Mouse (Mus musculus): ENCODE measurements around the gene Nle1. TPM values are rescaled to one million over a fixed set of nuclear protein-coding genes. Genes with fewer than 3 reads are reported as not detected.
"Not testable (repeated sequence)": the region's sequence is repeated elsewhere in the genome, so short reads cannot be mapped to it uniquely, and the experiment has no call there.

Nle1 gene
- total RNA-seq, 1 experiment from 2014 or later, result 10.7 TPM

DNA sequence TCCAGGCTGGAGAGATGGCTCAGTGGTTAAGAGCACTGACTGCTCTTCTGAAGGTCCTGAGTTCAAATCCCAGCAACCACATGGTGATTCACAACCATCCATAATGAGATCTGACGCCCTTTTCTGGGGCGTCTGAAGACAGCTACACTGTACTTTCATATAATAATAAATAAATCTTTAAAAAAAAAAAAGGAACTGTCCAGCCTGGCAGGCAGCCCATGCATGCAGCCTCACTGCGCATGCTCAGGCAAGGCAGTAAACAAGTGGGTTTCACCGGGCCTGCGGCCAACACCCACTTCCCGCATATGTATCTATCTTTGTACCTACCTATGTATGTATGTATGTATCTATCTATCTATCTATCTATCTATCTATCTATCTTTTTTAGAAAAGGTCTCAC lies 15.7 kb upstream of the Nle1 start:
- ATAC-seq (ENCODE audit: extremely low read depth, insufficient number of reproducible peaks, low FRiP score, poor library complexity, severe bottlenecking), result not testable (repeated sequence)

GRCm38 (mm10) chr11:82921691-82922090 lies 13.5 kb upstream of the Nle1 start:
- no peak for ATAC-seq (ENCODE audit: extremely low read depth, insufficient number of reproducible peaks, low FRiP score, poor library complexity, severe bottlenecking)

DNA sequence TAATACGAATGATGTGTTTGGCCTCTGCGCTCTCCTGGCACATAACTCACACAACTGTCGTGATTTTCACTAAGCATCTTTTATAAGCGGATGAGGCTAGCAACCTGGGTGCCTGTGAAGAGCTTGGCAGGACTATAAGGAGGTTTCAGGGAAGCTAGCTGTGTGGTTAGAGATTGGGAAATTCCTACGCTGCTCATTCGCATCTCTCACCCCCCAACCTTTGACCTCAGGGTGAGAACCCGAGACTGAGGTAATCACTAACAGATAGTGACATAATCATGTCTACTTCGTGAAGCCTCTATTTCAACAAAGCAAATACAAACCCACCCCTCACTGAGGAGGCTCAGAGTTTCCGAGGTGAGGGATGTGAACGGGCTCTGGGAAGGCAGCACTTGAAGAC lies 12.6 kb upstream of the Nle1 start:
- no peak for ATAC-seq (ENCODE audit: extremely low read depth, insufficient number of reproducible peaks, low FRiP score, poor library complexity, severe bottlenecking)

DNA sequence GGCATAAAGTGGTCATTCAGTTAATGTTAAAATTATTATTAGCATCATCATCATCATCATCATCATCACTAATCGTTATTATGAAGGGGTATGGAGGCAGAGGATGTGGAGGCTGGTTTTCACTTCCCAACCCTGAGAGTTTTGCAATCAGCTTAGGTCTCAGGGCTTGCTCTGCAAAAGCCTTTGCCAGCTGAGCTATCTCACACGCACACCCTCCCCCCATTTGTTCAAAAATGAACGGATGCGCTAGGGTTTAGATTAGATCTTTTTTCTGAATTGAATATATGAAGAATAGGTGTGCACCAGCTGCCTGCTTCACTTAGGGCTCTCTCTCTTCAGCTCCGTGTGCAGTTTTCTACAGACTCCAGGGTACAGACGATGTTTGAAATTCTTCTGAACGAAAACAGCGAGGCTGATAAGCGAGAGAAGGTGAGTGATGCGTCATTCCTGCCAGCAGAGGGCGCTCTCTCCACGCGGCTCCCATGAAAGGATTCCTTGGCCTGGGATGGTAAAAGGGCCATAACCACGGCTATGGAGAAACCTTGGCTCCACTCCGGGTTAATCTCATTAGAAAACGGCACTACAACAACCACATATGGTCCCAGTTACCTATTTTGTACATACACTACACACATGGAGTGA lies 6.6 kb upstream of the Nle1 start:
- ATAC-seq (ENCODE audit: extremely low read depth, insufficient number of reproducible peaks, low FRiP score, poor library complexity, severe bottlenecking), result peak; percentile 80

GRCm38 (mm10) chr11:82910679-82911389 lies 2.6 kb upstream of the Nle1 start:
- no peak for ATAC-seq (ENCODE audit: extremely low read depth, insufficient number of reproducible peaks, low FRiP score, poor library complexity, severe bottlenecking)

DNA sequence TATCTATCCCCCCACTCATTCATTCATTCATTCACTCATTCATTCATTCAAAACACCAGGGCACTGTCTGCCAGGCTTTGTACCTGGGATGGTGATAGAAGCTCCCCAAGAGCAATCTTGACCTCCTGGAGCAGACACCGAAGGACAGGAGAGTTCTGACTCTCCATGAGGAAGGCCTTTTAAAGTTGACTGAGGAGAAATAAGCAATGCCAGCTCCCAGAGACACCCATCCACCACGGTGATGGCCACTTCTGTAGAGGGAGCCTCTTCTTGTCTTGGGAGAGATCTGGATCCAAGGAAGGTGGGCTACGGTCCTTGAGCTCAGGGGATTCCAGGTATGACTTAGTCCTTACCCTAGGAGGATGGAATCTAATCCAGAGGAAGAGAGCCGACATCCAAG lies 2.0 kb upstream of the Nle1 start, which contains the start of gene Unc45b:
Gene Unc45b (plus strand): TSS at position 301 of the 400 bp plus-strand sequence.
- no peak for ATAC-seq (ENCODE audit: extremely low read depth, insufficient number of reproducible peaks, low FRiP score, poor library complexity, severe bottlenecking)

GRCm38 (mm10) chr11:82908608-82908989 lies 388 bp upstream of the Nle1 start:
- no peak for ATAC-seq (ENCODE audit: extremely low read depth, insufficient number of reproducible peaks, low FRiP score, poor library complexity, severe bottlenecking)

- no peak for ATAC-seq (ENCODE audit: extremely low read depth, insufficient number of reproducible peaks, low FRiP score, poor library complexity, severe bottlenecking)
These were observed 2.4 kb downstream of the Nle1 start for GRCm38 (mm10) chr11:82905816-82906215.

GRCm38 (mm10) chr11:82904952-82905351 lies 3.3 kb downstream of the Nle1 start:
- ATAC-seq (ENCODE audit: extremely low read depth, insufficient number of reproducible peaks, low FRiP score, poor library complexity, severe bottlenecking), result no peak

GRCm38 (mm10) chr11:82901606-82902310 lies 6.5 kb downstream of the Nle1 start:
- no peak for ATAC-seq (ENCODE audit: extremely low read depth, insufficient number of reproducible peaks, low FRiP score, poor library complexity, severe bottlenecking)

DNA sequence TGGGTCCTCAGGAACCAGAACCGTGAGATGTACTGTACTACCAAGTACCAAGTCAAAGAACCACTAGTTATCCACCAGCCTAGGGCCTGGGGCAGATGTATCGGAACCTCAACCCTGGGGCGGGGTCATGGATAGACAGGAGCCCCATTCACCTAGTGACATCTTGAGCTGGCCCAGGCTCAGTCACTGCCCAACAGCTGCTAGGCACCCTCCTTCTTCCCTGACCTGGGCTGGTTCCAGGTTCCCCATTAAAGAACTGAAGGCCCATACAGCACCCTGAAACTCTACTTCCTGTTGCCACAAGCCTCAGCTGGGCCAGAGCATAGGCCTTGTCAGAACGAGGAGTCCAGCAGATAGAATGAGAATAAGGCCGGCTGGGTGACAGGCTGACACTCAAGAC lies 8.5 kb downstream of the Nle1 start:
- no peak for ATAC-seq (ENCODE audit: extremely low read depth, insufficient number of reproducible peaks, low FRiP score, poor library complexity, severe bottlenecking)

DNA sequence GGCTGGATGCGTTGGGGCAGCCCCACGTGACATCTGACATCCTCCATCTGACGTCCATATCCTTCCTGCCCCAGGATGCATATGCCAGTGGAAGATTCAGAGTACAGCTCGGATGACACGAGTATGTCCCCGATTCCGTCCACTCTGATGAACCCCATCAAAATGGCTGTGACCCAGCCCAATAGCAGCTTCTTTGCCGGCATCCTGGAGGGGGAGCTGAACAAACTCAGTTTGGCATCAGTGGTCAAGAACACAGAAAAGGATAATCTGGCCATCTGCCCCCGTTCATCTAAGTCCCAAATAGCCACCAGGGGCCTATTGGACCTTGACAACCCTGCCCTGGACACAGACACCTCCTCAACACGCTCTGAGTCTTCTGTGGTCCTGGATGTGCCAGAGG lies 10.7 kb downstream of the Nle1 start:
- no peak for ATAC-seq (ENCODE audit: extremely low read depth, insufficient number of reproducible peaks, low FRiP score, poor library complexity, severe bottlenecking)

DNA sequence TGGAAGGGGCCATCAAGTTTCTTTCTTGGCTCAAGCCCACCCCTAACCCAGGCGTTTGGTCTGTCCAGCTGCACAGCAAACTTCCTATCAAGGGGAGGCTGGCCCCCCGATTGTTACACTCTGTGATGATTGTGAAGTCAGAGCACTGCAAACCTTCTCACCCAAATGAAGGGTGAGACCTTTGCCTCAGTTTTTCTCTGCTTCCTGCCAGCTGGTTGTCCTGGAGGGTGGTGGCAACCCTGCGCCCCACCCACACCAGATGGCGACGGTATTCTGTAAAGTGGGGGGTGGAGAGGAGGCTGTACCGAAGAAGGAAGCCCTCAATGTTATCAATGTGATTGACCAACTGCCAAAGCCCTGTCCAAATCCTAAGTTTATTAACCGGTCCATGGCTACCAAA lies 16.3 kb downstream of the Nle1 start, which contains the start of gene Fndc8:
Gene Fndc8 (plus strand): TSS at position 189 of the 400 bp plus-strand sequence.
- no peak for ATAC-seq (ENCODE audit: extremely low read depth, insufficient number of reproducible peaks, low FRiP score, poor library complexity, severe bottlenecking)

DNA sequence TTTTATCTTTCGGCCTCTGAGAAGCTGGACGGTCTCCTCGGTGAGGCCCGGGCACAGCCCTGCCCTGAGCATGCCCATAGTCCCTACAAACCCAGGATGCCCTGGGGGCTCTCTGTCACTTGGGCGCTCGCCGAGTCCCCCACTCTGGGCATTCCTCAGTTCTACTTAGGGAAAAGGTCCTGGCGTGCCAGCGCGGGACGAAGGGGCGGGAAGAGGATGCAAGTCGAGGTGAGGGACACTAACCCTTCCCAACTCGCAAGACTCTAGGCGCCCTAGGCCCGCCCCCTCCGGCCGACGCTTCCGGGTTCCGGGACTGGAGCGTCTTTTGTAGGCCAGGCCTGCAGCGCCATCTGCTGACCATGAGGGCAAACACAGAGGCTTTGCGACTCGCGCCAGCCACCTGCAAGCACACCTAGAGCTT lies 17.9 kb downstream of the Nle1 start, which contains the start of gene Rad51d:
Gene Rad51d (minus strand): TSS at position 273 of the 421 bp plus-strand sequence.
- peak; percentile 93 for ATAC-seq (ENCODE audit: extremely low read depth, insufficient number of reproducible peaks, low FRiP score, poor library complexity, severe bottlenecking)

- ATAC-seq (ENCODE audit: extremely low read depth, insufficient number of reproducible peaks, low FRiP score, poor library complexity, severe bottlenecking), result 0 out of 2 replicates have a peak, but pooled peaks have one; percentile 8
These were observed 18.5 kb downstream of the Nle1 start for GRCm38 (mm10) chr11:82889524-82890341.

DNA sequence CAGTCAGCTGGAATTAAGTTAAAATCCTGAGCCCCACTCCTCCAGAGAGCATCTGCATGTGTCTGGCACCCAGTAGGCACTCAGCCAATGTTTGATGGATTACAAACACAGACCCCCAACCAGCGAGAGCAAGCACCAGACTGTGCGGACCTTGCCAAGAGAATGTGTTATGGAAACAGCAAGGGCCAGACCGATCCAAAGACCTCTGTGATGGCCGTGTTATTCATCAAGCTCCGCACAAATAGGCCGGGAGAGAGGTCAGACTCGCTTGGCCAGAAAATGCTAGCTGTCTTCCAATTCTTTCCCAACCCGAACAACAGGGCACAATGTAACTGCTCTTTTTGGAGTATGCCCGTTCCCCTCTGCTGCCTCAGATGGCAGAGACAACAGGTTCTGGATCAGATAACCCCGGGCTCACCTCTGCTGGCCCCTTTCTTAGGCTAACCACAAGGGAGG lies 19.7 kb downstream of the Nle1 start:
- ATAC-seq (ENCODE audit: extremely low read depth, insufficient number of reproducible peaks, low FRiP score, poor library complexity, severe bottlenecking), result no peak

DNA sequence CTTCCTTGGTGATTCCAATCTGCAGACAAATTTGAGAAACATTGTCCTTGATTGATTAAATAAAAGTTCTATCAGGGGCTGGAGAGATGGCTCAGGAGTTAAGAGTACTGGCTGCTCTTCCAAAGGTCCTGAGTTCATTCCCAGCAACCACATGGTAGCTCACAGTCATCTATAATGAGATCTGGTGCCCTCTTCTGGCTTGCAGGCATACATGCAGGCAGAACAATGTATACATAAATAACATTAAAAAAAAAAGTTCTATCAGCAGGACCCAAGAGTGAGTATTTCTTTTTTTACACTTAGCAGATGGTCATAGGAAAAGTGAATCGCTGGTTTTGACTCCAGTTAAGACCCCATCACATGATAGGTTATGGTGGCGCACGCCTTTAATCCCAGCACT lies 21.7 kb downstream of the Nle1 start:
- ATAC-seq (ENCODE audit: extremely low read depth, insufficient number of reproducible peaks, low FRiP score, poor library complexity, severe bottlenecking), result no peak

- ATAC-seq (ENCODE audit: extremely low read depth, insufficient number of reproducible peaks, low FRiP score, poor library complexity, severe bottlenecking), result no peak
These were observed 25.0 kb downstream of the Nle1 start for GRCm38 (mm10) chr11:82883180-82883579.
